Mouse (Mus musculus) heart, adult 2 months (tissue): Measurements from ENCODE around the gene Hoxd3.

Source experiments
- CTCF ChIP-seq: fragments of 200-600 bp; IDR thresholded peaks from 2 replicates; pipeline ENCODE4 v1.8.1; 2022; ENCODE audit warnings: antibody characterized with exemption, mild to moderate bottlenecking, moderate library complexity
- EP300 ChIP-seq: fragments of 200-500 bp; IDR thresholded peaks from 2 replicates; pipeline ENCODE4 v1.6.1; 2011; ENCODE audit warnings: low read depth, low read length, control low read depth; ENCODE audit not compliant: insufficient read depth
- POLR2A ChIP-seq: fragments of 200-500 bp; IDR thresholded peaks from 2 replicates; pipeline ENCODE4 v1.6.1; 2011; ENCODE audit warnings: mild to moderate bottlenecking, low read depth, low read length, control low read depth; ENCODE audit not compliant: insufficient read depth

GRCm38 (mm10) chr2:74711721-74712621 lies at the start of gene Hoxd3, which contains the start of gene Hoxd4:
- TF ChIP-seq CTCF = no peak
- TF ChIP-seq POLR2A = no peak
- TF ChIP-seq EP300 = no peak
